Mouse (Mus musculus): ENCODE measurements around the gene Tnfsf10. TPM values are rescaled to one million over a fixed set of nuclear protein-coding genes. Genes with fewer than 3 reads are reported as not detected.
A peak's percentile ranks its signal among the peaks of the same experiment; 100 is the strongest.
"Not testable (repeated sequence)": the region's sequence is repeated elsewhere in the genome, so short reads cannot be mapped to it uniquely, and the experiment has no call there.

Tnfsf10 gene
- polyA plus RNA-seq (2016; fragmentation: Nextera tagmentation; extraction: Ambion mirVana): not detected in 2 replicates

DNA sequence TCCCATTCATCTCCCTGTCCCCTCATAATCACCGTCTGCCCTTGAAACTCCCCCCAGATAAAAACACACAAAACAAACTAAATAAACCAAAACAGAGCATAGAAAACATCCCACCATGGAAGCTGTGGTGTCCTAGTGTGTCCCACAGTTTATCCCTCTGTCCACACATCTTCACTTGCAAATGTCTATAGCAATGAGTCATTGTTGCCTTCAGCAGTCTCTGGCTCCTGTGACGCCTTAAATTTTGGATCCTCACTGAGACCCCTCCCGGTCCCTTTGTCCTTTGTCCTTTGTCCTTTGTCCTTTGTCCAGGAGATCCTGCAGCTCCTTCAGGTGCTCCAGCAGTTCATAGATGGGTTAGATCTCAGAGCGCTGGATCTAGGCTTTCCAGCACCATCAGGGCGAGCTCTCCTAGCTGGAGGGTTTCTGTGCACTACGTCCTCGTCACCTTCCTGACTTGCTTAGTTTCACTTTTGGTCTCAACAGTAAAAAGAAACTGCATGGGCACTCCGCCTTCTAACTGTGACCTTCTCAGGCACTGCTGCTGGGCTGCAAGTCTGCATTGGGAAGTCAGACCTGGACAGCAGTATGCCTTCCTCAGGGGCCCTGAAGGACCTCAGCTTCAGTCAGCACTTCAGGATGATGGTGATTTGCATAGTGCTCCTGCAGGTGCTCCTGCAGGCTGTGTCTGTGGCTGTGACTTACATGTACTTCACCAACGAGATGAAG, at the start of gene Tnfsf10:
Gene Tnfsf10, plus strand, starts transcription at position 470 of the 729 bp plus-strand sequence.
- Histone ChIP-seq H3K27me3 (ENCODE audit: low read depth, poor library complexity, severe bottlenecking) (no peaks in the 10 kb centered on the region), H3K27ac (no peak within 1 kb of the TSS), H3K9me3 (replicated peaks) (no peaks in the 10 kb centered on the region), H3K4me1 (no peaks in the 10 kb centered on the region; the same call in 1 of the 2 replicates), H3K36me3 (no peaks in the 10 kb centered on the region), H3K4me3 (no peak within 1 kb of the TSS)
- WGBS: 83% methylated on average over 9 of the region's 9 CpGs
- no peak for DNase-seq (ENCODE audit: low spot score)

DNA sequence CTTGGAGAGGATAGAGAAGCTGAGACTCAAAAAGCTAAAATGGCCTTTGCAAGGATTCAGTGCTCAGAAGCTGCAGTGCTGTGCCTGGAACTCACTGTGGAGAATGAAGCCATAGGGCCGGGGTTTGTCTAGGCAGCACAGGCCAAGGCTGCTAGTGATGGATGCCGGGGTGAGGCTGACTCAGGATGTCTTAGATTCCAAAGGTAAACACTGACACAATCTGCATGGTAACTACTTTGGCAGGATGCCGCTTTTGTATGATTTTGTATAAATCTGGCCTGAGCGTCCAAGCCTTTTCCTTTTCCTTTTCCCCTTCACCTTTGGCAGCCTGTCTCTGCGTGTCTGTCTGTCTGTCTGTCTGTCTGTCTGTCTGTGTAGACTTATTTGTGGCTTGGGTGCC, 49.5 kb upstream of the Tnfsf10 start:
- DNase-seq (ENCODE audit: low spot score): no peak
- no peaks in the 10 kb centered on the region for H3K36me3 ChIP-seq
- H3K4me1 ChIP-seq: peaks cover 4% of the 10 kb centered on the region; the same call in 1 of the 2 replicates
- H3K27ac ChIP-seq: no peak overlapping the region
- no peak overlapping the region for H3K4me3 ChIP-seq
- H3K9me3 ChIP-seq (replicated peaks): no peaks in the 10 kb centered on the region
- 90% methylated on average over 5 of the region's 5 CpGs for WGBS
- H3K27me3 ChIP-seq (ENCODE audit: low read depth, poor library complexity, severe bottlenecking): no peaks in the 10 kb centered on the region

DNA sequence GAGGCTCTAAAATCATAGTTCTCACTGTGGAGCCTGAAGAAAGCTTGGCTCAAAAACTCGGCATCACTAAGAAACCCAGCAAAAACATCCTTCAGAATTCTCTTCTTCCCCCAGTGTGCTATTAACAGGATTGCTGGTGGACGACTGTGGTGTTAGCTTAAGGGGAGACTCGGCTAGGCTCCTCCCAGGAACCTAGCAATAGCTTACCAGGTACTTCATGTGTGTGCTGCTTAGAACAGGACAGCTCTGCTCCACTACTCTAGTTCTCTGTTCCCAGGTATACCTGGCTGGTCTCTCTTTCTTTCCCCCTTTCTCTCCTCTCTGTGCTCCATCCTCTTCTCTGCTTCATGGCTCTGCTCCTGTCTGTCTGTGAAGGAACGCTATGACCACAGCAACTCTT, 48.9 kb upstream of the Tnfsf10 start:
- no peaks in the 10 kb centered on the region for H3K27me3 ChIP-seq (ENCODE audit: low read depth, poor library complexity, severe bottlenecking)
- no peak overlapping the region for H3K4me3 ChIP-seq
- no peak overlapping the region for H3K27ac ChIP-seq
- no peak for DNase-seq (ENCODE audit: low spot score)
- H3K9me3 ChIP-seq (replicated peaks): no peaks in the 10 kb centered on the region
- no peaks in the 10 kb centered on the region for H3K36me3 ChIP-seq
- WGBS: 71% methylated on average over 4 of the region's 4 CpGs
- peaks cover 4% of the 10 kb centered on the region; the same call in 1 of the 2 replicates for H3K4me1 ChIP-seq

DNA sequence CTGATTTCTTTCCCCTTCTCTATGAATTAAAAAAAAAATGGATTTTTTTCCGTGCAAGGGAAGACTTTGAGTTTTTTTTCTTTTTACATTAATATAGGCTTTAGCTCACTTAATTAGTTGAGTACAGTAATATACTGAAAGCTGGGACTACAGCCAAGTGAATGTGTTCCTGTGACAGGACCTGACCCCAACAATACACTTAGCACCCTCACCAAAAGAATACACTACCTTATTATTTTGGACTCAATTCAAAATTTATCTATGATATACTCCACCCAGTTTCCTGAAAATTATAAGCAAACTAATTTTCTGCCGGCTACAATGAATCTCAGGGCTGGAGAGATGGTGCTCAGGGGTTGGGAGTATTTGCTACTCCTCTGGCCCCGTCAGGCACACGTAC, 47.7 kb upstream of the Tnfsf10 start:
- H3K27me3 ChIP-seq (ENCODE audit: low read depth, poor library complexity, severe bottlenecking): no peaks in the 10 kb centered on the region
- WGBS: 88% methylated on average over 4 of the region's 4 CpGs

GRCm38 (mm10) chr3:27270160-27270962, 46.5 kb upstream of the Tnfsf10 start:
- no peak overlapping the region for H3K27ac ChIP-seq
- H3K9me3 ChIP-seq (replicated peaks): no peaks in the 10 kb centered on the region
- H3K4me1 ChIP-seq: peaks cover 4% of the 10 kb centered on the region; the same call in 1 of the 2 replicates
- H3K36me3 ChIP-seq: no peaks in the 10 kb centered on the region
- no peaks in the 10 kb centered on the region for H3K27me3 ChIP-seq (ENCODE audit: low read depth, poor library complexity, severe bottlenecking)
- DNase-seq (ENCODE audit: low spot score): no peak
- WGBS: 51% methylated on average over 11 of the region's 11 CpGs
- H3K4me3 ChIP-seq: no peak overlapping the region

More for the DNA sequence above, 47.7 kb upstream of the Tnfsf10 start:
- Histone ChIP-seq H3K4me3 (no peak overlapping the region), H3K9me3 (replicated peaks) (no peaks in the 10 kb centered on the region), H3K4me1 (peaks cover 4% of the 10 kb centered on the region; the same call in 1 of the 2 replicates), H3K27ac (no peak overlapping the region), H3K36me3 (no peaks in the 10 kb centered on the region)
- no peak for DNase-seq (ENCODE audit: low spot score)

DNA sequence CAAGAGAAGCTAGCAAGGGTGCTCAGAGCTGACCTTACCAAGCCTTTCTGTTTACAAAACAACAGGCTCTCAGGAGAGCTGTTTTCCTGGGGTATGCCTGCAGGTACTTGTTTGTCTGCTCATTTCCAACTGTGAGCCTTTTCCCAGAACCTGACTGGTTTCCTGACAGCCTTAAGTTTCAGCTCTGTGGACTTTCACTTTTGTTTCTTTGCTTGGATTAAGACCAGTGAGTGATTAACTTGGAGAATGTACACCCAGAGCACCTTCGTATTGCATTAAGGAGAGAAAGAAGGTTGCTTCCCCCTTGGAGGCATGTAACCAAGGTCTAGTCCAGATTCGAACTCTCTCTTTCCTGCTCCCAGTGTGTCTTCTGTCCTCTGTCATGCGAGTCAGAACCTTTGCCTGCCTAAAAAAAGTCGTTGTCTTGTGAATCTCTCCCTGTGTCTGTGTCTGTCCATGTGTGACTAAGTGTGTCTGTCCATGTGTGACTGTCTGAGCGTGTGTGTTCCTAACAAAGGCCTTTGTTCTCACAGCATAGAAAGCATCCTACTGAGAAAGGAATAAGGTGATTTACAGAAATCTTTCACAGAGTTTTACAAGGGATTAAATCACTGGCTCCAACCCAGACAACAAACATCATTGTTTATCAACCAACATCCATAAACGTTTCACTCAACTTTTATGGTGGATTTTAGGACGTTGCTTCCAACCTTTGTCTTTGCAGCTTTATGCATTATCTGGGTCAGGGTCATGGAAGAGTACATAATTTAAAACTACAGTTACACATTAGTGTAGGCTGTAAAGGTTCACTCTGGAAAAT, 43.7 kb upstream of the Tnfsf10 start:
- 44% methylated on average over 7 of the region's 7 CpGs for WGBS

DNA sequence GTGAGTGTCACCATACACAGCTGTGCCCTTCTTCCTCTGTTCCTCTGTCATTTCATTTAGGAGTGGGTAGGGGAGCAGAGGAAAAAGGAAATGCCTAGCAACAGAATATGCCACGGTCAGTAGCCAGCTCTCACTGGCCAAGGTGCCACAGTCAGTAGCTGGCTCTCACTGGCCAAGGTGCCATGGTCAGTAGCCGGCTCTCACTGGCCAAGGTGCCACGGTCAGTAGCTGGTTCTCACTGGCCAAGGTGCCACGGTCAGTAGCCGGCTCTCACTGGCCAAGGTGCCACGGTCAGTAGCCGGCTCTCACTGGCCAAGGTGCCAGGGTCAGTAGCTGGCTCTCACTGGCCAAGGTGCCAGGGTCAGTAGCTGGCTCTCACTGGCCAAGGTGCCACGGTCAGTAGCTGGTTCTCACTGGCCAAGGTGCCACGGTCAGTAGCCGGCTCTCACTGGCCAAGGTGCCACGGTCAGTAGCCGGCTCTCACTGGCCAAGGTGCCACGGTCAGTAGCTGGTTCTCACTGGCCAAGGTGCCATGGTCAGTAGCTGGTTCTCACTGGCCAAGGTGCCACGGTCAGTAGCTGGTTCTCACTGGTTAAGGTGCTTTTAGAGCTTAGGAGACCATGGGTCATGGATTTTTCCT, 37.4 kb upstream of the Tnfsf10 start:
- 96% methylated on average over 14 of the region's 14 CpGs for WGBS

More for the DNA sequence above, 43.7 kb upstream of the Tnfsf10 start:
- H3K4me1 ChIP-seq: peaks cover 4% of the 10 kb centered on the region; the same call in 1 of the 2 replicates
- no peaks in the 10 kb centered on the region for H3K27me3 ChIP-seq (ENCODE audit: low read depth, poor library complexity, severe bottlenecking)
- H3K9me3 ChIP-seq (replicated peaks): no peaks in the 10 kb centered on the region
- H3K4me3 ChIP-seq: no peak overlapping the region
- DNase-seq (ENCODE audit: low spot score): no peak
- no peak overlapping the region for H3K27ac ChIP-seq
- H3K36me3 ChIP-seq: no peaks in the 10 kb centered on the region

GRCm38 (mm10) chr3:27280280-27280749, 36.5 kb upstream of the Tnfsf10 start:
- 72% methylated on average over 11 of the region's 11 CpGs for WGBS
- H3K9me3 ChIP-seq (replicated peaks): no peaks in the 10 kb centered on the region
- H3K4me1 ChIP-seq: peaks cover 11% of the 10 kb centered on the region
- no peak overlapping the region for H3K27ac ChIP-seq
- H3K36me3 ChIP-seq: no peaks in the 10 kb centered on the region
- H3K4me3 ChIP-seq: no peak overlapping the region
- peaks cover 24% of the 10 kb centered on the region; the same call in 1 of the 2 replicates for H3K27me3 ChIP-seq (ENCODE audit: low read depth, poor library complexity, severe bottlenecking)
- DNase-seq (ENCODE audit: low spot score): no peak

More for the DNA sequence above, 37.4 kb upstream of the Tnfsf10 start:
- peaks cover 11% of the 10 kb centered on the region for H3K4me1 ChIP-seq
- not testable (repeated sequence) for H3K36me3 ChIP-seq; H3K4me3 ChIP-seq; H3K27ac ChIP-seq; H3K9me3 ChIP-seq (replicated peaks); DNase-seq (ENCODE audit: low spot score)
- peaks cover 24% of the 10 kb centered on the region; the same call in 1 of the 2 replicates for H3K27me3 ChIP-seq (ENCODE audit: low read depth, poor library complexity, severe bottlenecking)

DNA sequence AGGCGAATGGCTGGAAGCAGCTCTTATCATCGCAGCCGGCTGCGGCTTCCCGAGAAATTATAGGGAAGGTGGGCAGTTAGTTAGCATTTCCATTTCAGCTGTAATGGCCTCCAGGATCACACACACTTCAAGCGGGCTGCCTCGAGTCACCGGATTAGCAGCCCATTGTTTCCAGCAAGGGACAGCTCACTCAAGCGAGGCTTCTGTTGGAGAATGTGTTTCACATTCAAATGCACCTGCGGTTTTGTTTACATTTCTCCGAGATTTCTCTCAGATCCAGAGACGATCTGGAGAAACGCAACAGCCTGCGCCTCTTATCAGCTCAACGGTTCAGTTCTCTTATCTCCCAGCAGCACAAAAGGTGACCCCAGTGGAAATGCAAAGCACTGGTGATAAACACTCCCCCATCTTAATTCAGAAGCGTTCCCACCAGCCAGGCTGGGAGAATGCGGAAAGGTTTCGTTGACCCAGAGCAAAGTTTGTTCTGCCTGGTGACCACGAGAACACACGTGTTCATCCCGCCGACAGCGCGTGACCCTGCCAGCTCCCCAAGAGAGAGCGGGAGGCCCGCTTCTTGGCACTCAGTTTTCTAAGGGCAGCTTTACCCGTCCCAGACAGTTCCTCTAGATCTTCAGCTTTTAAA, 33.6 kb upstream of the Tnfsf10 start:
- no peaks in the 10 kb centered on the region for H3K9me3 ChIP-seq (replicated peaks)
- peak; percentile 54 for DNase-seq (ENCODE audit: low spot score)
- H3K4me3 ChIP-seq: peak overlapping the region; percentile 42
- H3K36me3 ChIP-seq: no peaks in the 10 kb centered on the region
- peaks cover 24% of the 10 kb centered on the region; the same call in 1 of the 2 replicates for H3K27me3 ChIP-seq (ENCODE audit: low read depth, poor library complexity, severe bottlenecking)
- H3K4me1 ChIP-seq: peaks cover 11% of the 10 kb centered on the region
- 9% methylated on average over 27 of the region's 27 CpGs for WGBS
- no peak overlapping the region; the same call in 1 of the 2 replicates for H3K27ac ChIP-seq

- Histone ChIP-seq H3K27ac (no peak overlapping the region), H3K9me3 (replicated peaks) (no peaks in the 10 kb centered on the region), H3K36me3 (no peaks in the 10 kb centered on the region), H3K27me3 (ENCODE audit: low read depth, poor library complexity, severe bottlenecking) (peaks cover 24% of the 10 kb centered on the region; the same call in 1 of the 2 replicates), H3K4me1 (peaks cover 11% of the 10 kb centered on the region), H3K4me3 (no peak overlapping the region)
- DNase-seq (ENCODE audit: low spot score): no peak
- 66% methylated on average over 7 of the region's 7 CpGs for WGBS
Observed at GRCm38 (mm10) chr3:27283796-27284195, 33.0 kb upstream of the Tnfsf10 start.

- 90% methylated on average over 5 of the region's 5 CpGs for WGBS
- Histone ChIP-seq H3K27ac (no peak overlapping the region), H3K9me3 (replicated peaks) (no peaks in the 10 kb centered on the region), H3K27me3 (ENCODE audit: low read depth, poor library complexity, severe bottlenecking) (peaks cover 24% of the 10 kb centered on the region; the same call in 1 of the 2 replicates), H3K36me3 (no peaks in the 10 kb centered on the region), H3K4me1 (peaks cover 11% of the 10 kb centered on the region), H3K4me3 (no peak overlapping the region)
- DNase-seq (ENCODE audit: low spot score): no peak
Observed at GRCm38 (mm10) chr3:27284227-27284626, 32.6 kb upstream of the Tnfsf10 start.

All from limb, embryonic 10.5 days (tissue).